Mouse (Mus musculus): ENCODE measurements around the gene Itga2b.

Itga2b gene

DNA sequence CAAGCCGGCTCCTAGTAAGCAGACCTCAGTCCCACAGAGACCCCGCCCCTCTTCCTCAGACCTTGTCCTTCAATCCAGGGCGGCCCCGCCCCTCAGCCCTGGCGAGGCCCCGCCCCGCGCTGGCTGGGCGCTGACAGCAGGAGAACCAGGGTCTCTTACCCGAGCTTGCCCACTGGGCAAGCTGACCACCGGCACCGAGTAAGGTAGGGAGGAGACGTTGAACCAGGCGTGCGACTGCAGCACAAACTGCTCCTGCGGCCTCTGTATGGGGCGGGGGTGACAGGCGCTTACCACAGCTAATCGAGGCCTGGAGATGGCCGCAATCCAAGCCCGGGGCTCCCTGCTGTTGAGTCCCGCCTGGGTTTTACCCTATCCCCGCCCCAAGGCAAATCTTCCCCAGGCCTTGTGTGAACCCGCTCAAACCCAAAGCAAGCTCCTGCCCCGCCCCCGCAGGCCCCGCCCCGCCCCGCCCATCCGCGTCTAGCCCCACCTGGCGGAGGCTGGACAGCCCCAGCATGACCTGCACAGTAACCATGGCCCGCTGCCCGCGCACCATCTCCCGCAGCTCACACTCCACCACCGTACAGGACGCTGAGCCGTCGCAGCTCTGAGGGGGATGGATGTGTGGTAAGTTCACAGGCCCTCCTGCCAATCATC lies 14.1 kb downstream of the Itga2b start:
- DNase-seq (ENCODE audit: low spot score), result peak; percentile 74

DNA sequence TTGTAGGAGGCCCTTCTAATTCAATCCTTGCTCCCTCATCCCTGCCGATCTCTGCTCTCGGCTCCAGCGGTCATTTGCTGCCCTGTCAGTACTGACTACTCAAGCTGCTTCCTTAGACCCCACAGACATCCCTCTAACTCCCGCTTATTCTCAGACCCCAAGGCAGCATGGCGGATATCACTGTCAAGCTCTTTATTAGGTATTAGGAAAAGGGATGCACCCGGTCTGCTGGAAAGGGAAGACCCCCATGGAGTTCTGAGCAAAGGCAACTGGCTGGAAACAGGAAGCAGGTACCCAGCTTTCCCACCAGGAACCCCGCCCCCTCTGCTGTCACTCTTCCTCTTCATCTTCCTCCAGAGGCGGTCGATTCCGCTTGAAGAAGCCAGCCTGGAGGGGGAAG lies 16.8 kb downstream of the Itga2b start:
- DNase-seq (ENCODE audit: low spot score), result no peak

DNA sequence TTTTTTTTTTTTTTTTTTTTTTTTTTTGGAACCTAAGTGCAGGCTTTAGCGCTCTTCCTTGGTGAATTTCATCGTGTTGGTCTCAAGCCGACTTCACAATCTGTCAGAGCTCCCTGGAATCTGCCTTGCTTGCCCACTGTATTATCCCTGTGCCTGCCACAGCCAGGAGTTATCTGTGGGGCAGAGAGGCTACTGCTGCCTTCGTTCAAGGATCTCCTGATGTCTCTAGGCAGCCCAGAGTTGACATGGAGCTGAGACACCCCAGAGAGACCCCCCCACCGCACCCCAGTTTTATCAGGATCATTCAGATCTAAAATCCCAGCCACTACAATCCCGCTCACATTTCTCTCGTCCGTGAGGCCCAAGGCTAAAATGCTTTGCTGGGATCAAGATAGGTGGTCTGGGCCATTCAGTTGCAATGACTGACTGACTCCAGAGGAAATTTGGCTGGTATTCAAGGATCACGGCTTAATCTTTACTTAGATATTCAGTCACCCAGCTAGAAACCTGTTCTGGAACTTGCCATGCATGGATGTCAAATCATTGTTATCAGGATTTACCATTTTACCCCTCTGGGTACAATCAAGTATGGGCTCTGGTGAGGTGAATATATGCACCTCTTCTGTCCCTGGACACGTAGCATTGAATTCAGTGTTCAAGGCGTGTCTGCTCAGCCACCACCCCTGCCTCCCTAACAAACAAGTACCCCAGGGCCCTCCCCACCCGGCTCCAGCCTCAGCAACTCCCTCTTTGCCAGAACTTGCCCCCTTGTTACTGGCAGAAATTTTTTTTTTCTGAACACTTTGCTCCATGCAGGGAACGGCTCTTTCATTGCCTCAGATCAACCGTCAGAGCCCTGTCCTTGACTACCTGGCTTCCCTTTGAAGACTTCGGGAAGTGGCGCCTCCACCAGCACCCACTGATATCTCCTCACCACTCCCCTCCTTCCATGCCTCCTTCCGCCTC lies 20.6 kb downstream of the Itga2b start:
- DNase-seq (ENCODE audit: low spot score), result no peak

DNA sequence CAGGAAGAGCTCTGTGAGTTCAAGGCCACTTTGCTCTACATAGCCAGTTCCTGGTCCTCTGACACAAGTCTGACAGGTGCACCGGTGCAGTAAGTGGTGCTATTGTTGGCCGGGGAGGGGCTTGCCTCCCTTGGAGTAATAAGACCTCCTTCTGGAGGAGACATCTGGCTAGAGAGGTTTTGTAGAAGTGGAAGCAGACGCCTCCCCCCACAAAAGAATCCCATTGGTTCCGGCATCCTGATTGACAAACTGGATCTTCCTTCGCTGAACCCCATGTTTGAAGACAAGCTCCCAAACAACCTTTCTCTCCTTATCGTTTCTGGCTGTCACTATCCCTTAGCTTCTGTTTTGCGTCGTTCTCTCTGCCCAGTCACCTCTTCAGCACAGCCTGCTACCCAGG lies 21.6 kb downstream of the Itga2b start:
- DNase-seq (ENCODE audit: low spot score), result no peak

DNA sequence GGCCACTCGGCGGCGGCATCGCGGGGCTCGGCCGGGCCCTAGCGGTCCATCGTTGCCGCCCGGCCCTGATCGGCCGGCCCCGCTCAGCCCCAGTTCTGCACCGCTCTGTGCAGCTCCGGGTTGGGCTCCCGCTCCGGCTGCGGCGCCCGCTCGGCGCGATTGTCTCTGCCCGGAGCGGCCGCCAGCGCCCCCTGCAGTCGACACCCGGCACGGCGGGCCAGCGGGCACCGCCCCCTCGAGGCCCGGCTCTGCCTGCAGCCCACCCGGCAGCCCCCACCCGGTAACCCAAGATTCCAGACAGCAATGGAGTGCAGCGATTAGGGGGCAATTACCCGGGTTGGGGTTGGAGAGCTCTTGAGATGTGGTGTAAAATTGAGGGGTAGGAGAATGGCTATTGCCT lies 22.4 kb downstream of the Itga2b start, which contains the start of gene Fam171a2:
Gene Fam171a2 (minus strand): TSS at position 186 of the 400 bp plus-strand sequence.
- DNase-seq (ENCODE audit: low spot score), result no peak

DNA sequence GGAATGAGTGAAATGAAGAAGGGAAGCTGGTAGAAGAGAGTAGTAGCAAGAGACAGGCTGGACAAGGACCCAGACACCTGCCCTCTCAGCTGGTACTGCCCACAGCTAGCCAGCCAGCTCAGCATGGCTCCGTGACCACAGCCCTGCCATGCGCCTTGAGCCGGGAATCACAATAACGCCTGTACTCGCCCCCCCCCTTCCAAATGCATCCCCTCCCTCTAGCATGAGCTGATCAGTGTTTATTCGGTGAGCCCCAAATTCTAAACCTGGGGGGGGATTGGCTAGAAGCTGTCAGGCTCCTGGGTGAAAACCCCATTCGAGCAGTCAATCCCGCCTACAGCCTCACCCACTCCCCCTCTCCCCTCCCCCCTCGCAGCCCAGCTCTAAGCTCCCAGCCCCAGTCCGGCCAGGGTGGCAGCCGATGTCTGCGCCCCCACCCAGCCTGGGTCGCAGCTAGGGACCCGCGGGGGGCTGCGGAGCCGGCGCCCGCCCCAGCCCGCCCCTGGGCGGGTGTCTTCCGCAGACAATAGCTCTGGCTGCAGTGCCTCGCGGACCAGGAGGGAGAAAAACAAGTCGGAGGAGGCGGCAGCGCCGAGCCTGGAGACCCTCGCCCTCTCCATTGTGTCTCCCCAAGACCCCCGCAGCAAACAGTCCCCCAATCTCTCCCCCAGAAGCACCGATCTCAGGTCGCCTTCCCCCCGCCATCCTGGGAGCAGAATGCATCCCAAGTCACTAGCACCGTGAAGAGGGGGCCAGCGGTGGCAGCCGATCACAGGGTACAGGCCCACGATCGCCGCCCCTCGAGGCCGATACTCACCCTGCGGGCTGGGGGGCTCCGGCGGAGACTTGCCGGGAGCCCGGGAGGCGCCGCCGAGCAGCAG lies 23.1 kb downstream of the Itga2b start:
- no peak for DNase-seq (ENCODE audit: low spot score)

DNA sequence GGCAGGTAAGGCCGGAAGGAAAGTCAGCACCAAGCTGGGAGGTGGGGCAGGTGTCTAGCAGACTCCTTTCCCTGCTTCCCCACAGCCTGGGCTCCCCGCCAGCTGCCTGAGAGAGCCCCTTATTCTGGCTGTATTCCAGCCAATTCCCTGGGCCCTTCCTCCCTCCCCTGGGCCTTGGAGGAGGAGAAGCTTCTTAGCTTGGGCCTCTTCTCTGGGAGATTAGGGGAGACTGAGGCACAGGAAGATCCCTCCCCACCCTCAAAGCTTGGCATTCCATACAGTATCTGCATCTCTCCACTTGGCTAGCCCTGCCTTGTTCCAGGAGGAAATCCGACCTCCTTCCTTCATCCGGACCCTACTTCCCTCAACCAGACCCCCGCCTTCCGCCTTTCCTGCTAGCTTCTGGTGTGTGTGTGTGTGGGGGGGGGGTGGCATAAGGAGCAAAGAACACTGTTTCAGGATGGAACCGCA lies 24.0 kb downstream of the Itga2b start:
- no peak for DNase-seq (ENCODE audit: low spot score)

DNA sequence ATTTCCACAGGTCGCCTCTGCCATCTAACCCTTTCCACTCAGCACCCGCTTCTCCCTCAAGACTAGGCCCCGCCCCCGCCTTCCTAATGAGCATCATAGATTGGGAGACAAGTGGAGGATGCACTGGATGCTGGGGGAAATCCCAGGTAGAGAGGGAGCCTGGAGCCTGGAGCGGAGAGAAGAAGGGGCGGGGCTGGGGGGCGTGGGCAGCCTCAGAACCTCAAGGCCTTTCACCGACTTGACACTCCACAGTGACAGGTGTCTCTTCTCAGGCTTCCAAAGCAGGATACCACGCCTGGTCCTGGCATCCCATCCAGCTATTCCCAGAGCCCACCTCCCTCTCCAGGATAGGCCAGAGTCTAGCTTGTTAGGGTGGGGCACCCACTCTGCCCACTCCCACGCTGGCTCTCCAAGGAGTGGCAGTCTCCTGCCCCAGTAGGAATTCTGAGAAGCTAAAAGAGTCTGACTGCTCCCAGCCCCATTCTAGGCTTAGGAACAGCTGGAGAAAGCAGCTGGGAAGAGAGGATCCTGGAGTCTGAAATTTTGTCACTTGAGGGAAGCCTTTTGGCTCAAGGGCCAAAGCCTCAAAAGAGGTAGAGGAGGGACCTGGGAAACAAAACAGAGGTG lies 24.5 kb downstream of the Itga2b start:
- no peak for DNase-seq (ENCODE audit: low spot score)

DNA sequence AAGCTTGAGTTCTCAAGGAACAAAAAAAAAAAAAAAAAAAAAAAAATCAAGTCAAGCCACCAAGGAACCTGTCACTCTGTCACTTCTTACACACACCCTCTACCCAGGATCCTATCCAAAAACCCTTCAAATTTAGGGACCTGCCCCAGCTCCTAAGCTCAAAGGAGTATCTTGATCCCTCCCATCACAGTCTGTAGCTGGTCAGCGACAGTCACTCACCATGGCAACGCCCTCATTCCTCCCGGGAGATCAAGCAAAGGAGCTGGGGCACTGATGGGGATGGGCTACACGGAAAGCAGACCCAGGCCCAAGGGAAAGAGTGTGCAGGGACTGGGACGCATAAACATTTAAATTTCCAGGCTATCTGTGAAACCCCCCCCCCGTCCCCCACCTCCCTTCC lies 25.1 kb downstream of the Itga2b start:
- DNase-seq (ENCODE audit: low spot score), result no peak

DNA sequence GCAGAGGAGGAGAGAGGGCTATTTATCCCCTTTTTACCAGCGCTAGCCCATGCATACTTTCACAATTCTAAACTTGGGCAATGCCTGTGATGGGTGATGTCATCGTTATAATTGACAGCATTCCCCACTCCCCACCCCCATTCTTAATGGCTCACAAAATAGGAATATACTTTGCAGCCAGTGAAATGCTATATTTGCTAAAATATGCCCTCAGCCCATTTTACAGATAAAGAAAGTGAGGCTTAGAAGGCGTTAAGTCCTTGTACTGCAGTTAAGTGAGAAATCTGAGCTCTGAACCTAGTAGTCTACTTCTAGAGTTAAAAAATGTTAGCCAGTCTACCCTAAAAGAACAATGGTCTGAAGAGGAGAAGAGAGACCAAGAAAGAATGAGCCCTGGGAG lies 25.6 kb downstream of the Itga2b start:
- DNase-seq (ENCODE audit: low spot score), result no peak

DNA sequence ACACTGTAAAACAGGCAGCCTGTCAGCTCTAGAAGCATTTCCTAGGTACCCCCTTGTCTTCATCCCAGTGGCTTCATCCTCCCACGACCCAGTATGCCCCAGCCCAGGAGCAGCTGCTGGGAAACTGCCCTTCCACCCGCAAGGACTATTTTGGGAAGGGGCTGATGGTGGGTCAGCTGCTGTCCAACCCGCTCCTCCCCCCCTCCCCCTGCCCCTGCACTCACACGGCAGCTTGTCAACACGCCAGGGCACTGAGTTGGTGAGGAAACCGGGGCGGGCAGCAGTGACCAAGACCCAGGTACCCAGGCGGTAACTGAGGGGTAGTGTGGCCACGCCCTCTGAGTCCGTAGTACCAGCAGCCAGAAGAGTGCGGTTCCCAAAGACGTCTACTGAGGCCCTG lies 26.2 kb downstream of the Itga2b start:
- DNase-seq (ENCODE audit: low spot score), result no peak

DNA sequence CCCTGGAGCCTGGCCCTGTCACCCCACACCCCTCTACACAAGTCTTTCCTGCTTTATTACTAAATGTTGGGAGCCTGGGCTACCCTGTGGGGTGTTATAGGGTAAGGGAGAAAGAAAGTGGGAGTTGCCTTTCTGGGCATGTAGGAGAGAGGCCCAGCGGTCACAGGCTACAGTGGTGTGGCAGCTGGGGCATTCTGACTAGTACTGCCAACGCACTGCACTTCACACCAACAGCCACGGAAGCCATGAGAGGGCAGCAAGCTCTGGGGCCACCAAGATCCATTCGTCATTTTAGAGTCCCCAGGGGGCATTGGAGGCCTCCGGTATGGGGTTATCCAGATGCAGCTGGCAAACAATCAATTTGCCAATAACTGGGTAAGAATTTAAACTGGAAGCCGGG lies 27.8 kb downstream of the Itga2b start:
- no peak for DNase-seq (ENCODE audit: low spot score)

DNA sequence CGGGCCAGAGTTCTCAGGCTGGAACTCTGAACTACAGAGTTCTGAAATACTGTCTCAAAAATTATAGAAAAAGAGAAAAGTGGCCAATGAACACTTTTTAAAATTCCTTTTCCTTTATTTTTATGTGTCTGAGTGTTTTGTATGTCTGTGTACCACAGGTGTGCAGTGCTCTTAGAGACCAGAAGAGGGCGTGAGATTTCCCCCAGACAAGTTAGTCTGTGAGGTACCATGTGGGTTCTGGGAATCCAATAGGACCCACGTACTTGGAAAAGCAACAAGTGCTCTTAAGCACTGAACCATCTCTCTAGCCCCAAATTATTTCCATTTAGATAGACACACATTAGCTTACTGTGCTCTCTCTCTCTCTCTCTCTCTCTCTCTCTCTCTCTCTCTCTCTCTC lies 28.5 kb downstream of the Itga2b start:
- no peak for DNase-seq (ENCODE audit: low spot score)

DNA sequence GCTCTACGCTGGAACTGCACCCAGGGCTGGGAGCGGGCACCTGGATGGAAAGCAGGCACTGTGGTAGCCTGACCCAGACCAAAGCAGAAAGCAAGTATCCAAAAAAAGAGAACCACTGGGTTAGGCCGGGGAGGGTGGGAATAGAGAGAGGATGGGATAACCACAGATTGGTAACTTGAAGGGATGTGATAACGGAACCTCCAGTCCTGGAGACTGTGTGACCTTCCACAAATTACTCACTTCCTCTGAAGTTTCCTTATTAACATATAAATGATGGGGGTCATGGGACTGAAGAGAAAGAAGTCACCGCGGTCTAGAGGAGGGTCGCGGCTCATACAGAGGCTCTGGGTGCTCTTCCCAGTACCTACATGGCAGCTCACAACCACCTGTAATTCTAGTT lies 29.7 kb downstream of the Itga2b start:
- DNase-seq (ENCODE audit: low spot score), result no peak

DNA sequence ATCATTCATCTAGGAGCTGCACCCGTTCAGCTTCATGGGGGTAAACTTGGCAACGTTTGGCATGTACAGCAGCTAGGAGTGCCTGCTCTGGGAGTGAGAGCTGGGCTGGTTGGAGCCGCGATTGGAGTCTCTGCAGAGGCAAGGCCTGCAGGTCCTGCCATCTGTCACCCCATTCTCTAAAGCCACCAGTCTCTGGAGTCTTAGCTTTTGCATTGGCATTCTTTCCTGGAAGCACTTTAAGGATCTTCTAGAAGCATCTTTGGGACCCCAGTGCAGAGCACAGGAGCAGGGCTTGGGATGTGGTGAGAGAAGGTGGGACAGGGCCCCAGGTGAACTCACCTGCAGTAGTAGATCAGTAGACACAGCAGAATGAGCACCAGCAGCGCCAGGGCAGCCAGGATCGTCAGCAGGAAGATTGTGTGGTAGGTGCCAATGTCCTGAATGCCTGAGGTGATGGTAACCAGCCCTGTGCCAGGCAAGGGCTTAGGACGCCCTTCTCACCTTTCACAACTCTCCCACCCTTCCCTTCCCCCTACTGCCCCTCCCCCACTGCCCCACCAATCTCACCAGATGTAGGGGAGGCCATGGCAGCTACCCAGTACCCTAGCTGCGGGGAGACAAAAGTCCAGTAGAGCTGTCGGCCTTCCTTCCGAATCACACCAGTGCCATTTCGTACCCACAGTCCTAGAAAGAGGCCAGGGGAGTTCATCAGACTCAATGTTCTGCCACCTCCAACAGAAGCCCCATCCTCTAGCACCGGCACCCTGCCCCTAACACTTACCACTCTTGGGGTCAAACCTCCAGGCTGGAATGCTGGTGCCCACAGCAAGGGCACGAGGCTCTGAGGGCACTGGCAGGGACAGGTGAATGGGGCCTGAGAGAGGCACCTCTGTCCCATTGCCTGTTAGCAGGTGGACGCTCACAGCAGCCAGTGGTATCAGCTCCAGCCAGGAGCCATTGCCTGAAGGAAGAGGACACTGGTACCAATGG lies 30.5 kb downstream of the Itga2b start:
- no peak for DNase-seq (ENCODE audit: low spot score)

DNA sequence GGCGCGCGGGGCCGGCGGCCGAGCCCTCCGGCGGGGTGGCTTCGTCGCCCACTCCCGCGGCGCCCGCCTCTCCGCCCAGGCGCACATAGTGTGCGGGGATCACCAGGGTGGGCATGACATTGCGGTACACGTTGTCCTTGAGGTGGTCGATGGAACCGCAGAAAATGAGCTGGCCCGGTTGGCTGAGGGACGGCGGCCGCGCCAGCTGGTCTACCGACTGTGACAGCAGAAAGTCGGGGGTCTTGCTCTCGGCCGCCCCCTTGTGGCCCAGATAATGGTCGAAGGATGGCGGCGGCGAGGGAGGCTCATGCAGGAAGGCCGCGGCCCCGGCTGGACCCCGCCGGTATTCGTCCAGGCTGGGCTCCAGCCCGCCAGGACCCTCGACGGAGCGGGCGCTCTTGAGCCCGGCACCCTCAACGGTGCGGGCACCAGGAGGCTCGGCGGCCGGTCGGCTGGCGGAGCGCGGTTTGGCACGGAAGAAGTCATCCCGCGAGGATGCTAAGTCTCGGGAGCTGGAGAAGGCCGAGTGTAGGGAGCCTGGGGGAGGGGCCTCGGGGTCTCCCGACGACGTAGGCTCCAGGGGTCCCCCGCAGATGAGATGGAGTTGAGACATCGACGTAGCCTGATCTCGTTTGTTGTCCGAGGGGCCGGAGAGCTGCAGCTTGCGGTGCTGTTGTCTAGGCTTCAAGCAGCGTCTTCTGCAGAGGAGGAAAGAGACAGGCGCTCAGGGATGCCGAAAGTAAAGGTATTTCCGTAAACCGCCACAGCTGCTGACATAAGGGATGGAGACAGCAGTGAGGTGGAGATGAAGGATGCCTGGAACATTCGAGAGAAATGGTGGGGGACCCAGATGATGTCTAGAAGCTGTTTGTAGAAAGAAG lies 31.5 kb downstream of the Itga2b start:
- DNase-seq (ENCODE audit: low spot score), result no peak

DNA sequence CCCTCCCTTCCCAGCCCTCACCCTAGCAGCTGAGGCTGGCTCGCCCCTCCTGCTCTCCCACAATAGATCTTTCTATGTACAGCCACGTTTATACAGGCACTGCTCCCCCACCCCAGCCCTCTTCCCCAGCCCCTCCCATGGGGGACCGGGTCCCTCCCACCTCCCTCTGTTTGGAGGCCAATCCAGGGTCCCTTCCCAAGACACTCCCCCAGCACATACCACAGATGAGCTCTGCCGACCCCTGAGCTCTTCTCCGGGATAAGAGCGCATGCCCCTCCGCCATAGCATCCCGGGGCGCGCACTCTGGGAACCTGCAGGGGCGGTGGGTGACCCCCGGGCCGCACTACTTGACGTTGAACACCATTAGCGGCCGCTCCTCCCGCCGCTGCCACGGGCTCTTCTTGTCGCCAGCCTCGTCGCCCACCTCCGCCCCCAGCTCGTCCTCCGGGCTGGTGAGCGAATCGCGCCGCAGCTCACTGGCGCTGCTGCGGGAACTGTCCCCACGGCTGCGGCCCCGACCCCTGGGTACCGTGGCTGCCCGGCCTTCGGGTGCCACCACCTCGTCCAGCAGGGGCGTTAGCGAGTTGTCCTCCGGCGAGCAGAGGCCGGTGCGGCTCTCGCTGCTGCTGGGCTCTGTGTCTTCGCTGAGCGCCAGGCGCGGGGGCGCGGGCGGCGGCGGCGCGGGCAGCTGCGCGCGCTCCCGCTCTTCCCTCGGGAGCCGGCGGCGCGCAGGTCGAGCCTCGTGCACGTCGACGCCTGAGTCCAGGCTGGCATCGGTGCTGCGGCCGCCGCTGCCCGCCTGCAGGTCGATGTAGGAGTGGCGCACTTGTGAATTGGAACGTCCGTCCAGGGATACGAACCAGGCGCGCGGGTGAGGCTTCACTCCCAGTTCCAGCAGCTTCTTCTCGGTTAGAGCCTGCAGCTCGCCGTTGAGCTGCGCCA lies 32.5 kb downstream of the Itga2b start:
- no peak for DNase-seq (ENCODE audit: low spot score)

DNA sequence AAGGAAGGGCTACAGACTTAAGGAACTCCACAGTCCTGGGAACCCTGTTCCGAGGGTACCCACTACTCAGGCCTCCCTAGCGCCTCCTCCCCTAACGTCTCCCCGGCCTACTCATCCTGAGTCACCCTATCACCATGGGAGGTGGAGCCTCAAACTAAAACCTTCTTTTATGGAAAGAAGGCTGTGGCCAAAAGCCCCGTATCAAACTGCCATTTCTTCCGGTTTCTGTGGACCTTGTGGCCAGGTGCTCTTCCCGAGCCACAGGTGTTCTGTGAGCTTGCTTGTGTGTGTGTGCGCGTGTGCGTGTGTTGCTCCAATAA lies 33.5 kb downstream of the Itga2b start:
- no peak for DNase-seq (ENCODE audit: low spot score)

All from ovary, adult 18-20 months (tissue).